Mouse (Mus musculus): ENCODE results near the gene Cdk5r1.

Gene Cdk5r1

GRCm38 (mm10) chr11:80503281-80503680, 26.5 kb downstream of the Cdk5r1 start:
- no peak for DNase-seq (ENCODE audit: extremely low spot score, low spot score)

GRCm38 (mm10) chr11:80503726-80504452, 27.1 kb downstream of the Cdk5r1 start:
- peak; percentile 72 for DNase-seq (ENCODE audit: extremely low spot score, low spot score)

GRCm38 (mm10) chr11:80504519-80505385, 27.9 kb downstream of the Cdk5r1 start:
- DNase-seq (ENCODE audit: extremely low spot score, low spot score): no peak

GRCm38 (mm10) chr11:80505581-80505980, 28.8 kb downstream of the Cdk5r1 start:
- DNase-seq (ENCODE audit: extremely low spot score, low spot score): no peak

GRCm38 (mm10) chr11:80506483-80506882, 29.7 kb downstream of the Cdk5r1 start:
- DNase-seq (ENCODE audit: extremely low spot score, low spot score): no peak

- no peak for DNase-seq (ENCODE audit: extremely low spot score, low spot score)
Measured at GRCm38 (mm10) chr11:80507791-80508190, 31.0 kb downstream of the Cdk5r1 start.

- no peak for DNase-seq (ENCODE audit: extremely low spot score, low spot score)
Measured at GRCm38 (mm10) chr11:80508361-80509175, 31.7 kb downstream of the Cdk5r1 start.

- no peak for DNase-seq (ENCODE audit: extremely low spot score, low spot score)
Measured at GRCm38 (mm10) chr11:80509176-80509506, 32.3 kb downstream of the Cdk5r1 start.

- no peak for DNase-seq (ENCODE audit: extremely low spot score, low spot score)
Measured at GRCm38 (mm10) chr11:80510124-80510523, 33.3 kb downstream of the Cdk5r1 start.

GRCm38 (mm10) chr11:80512313-80513056, 35.7 kb downstream of the Cdk5r1 start:
- no peak for DNase-seq (ENCODE audit: extremely low spot score, low spot score)

- DNase-seq (ENCODE audit: extremely low spot score, low spot score): no peak
Measured at GRCm38 (mm10) chr11:80513796-80514195, 37.0 kb downstream of the Cdk5r1 start.

GRCm38 (mm10) chr11:80515346-80515745, 38.5 kb downstream of the Cdk5r1 start:
- DNase-seq (ENCODE audit: extremely low spot score, low spot score): no peak

- no peak for DNase-seq (ENCODE audit: extremely low spot score, low spot score)
Measured at GRCm38 (mm10) chr11:80515895-80516294, 39.1 kb downstream of the Cdk5r1 start.

- peak; percentile 44 for DNase-seq (ENCODE audit: extremely low spot score, low spot score)
Measured at GRCm38 (mm10) chr11:80518421-80519367, 41.9 kb downstream of the Cdk5r1 start.

GRCm38 (mm10) chr11:80521148-80521547, 44.3 kb downstream of the Cdk5r1 start:
- DNase-seq (ENCODE audit: extremely low spot score, low spot score): no peak

GRCm38 (mm10) chr11:80522852-80523251, 46.0 kb downstream of the Cdk5r1 start:
- DNase-seq (ENCODE audit: extremely low spot score, low spot score): no peak

- DNase-seq (ENCODE audit: extremely low spot score, low spot score): no peak
Measured at GRCm38 (mm10) chr11:80523410-80523809, 46.6 kb downstream of the Cdk5r1 start.

- DNase-seq (ENCODE audit: extremely low spot score, low spot score): no peak
Measured at GRCm38 (mm10) chr11:80524213-80524612, 47.4 kb downstream of the Cdk5r1 start.

- no peak for DNase-seq (ENCODE audit: extremely low spot score, low spot score)
Measured at GRCm38 (mm10) chr11:80527697-80528096, 50.9 kb downstream of the Cdk5r1 start.

- DNase-seq (ENCODE audit: extremely low spot score, low spot score): no peak
Measured at GRCm38 (mm10) chr11:80529149-80529548, 52.3 kb downstream of the Cdk5r1 start.
